In the genomic region with DNA sequence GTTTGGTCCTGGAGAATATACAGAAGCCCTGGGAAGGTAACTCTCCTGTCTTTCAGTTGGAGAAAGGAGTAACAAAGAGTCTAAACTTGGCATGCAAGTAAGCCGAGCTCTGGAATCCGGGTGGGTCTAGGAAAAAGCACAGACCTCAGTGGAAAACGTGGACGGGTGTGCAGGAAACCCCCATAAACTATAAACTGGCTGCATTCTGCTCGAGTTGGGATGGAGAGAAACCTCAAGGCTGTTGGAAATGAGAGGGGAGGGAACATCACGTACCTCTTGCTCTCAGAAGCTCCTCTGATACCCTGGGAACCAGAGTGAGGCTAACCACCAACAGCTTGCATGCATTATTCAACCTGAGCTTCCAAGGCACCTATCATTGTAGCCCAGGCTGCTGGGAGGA, we compare ENCODE assay signal across 32 mouse cellular contexts.
"Had no signal": no experiment of that assay in that cellular context is flagged by ENCODE, and none has a peak within 500 bp of the region (broad histone marks: within the 10 kb centered on the region; RNA-seq: fewer than 3 reads in every experiment).

No protein-coding gene starts in this region.

- H3K4me1 ChIP-seq: heart, embryonic 15.5 days; hindbrain, embryonic 12.5 days; hindbrain, embryonic 13.5 days; hindbrain, embryonic 15.5 days; intestine, embryonic 15.5 days; kidney, embryonic 15.5 days had no signal

- H3K9me3 ChIP-seq: heart, embryonic 10.5 days; heart, embryonic 12.5 days; heart, embryonic 13.5 days; heart, embryonic 15.5 days; hindbrain, embryonic 10.5 days; hindbrain, embryonic 12.5 days; hindbrain, embryonic 13.5 days; hindbrain, embryonic 15.5 days; intestine, embryonic 15.5 days had no signal

- H3K4me3 ChIP-seq: heart, adult 2 months; heart, embryonic 10.5 days; heart, embryonic 12.5 days; heart, embryonic 13.5 days; heart, embryonic 15.5 days; hindbrain, embryonic 10.5 days; hindbrain, embryonic 12.5 days; hindbrain, embryonic 13.5 days; hindbrain, embryonic 15.5 days; intestine, embryonic 15.5 days; kidney, embryonic 15.5 days; layer of hippocampus, adult 2 months had no signal

- H3K27ac ChIP-seq: heart, adult 2 months; heart, embryonic 10.5 days; heart, embryonic 13.5 days; heart, embryonic 15.5 days; hindbrain, embryonic 10.5 days; hindbrain, embryonic 12.5 days; hindbrain, embryonic 13.5 days; hindbrain, embryonic 14.5 days; hindbrain, embryonic 15.5 days; hindbrain, postnatal 0 days; intestine, embryonic 15.5 days; kidney, embryonic 15.5 days; kidney, postnatal 0 days; layer of hippocampus, adult 2 months had no signal

- H3K36me3 ChIP-seq: heart, embryonic 10.5 days; heart, embryonic 12.5 days; heart, embryonic 13.5 days; heart, embryonic 15.5 days; hindbrain, embryonic 10.5 days; hindbrain, embryonic 12.5 days; hindbrain, embryonic 13.5 days; hindbrain, embryonic 15.5 days; intestine, embryonic 15.5 days; kidney, embryonic 15.5 days had no signal

- H3K9ac ChIP-seq: heart, embryonic 12.5 days; heart, embryonic 13.5 days; heart, embryonic 15.5 days; hindbrain, embryonic 12.5 days; hindbrain, embryonic 13.5 days; hindbrain, embryonic 14.5 days; hindbrain, embryonic 15.5 days; intestine, embryonic 15.5 days; kidney, embryonic 15.5 days had no signal

- ATAC-seq: hindbrain, embryonic 16.5 days; hindbrain, postnatal 0 days; inflammation-experienced regulatory T-cells, adult 6 months; intestine, embryonic 15.5 days; intestine, embryonic 16.5 days; intestine, postnatal 0 days had no signal

- DNase-seq: heart, adult 2 months; heart, postnatal 10 days; heart, postnatal 14 days; heart, postnatal 36 days; heart, postnatal 4 days; kidney, adult 11 months; kidney, adult 2 months; kidney, postnatal 10 days; kidney, postnatal 14 days; kidney, postnatal 25 days; kidney, postnatal 4 days; layer of hippocampus, adult 9-11 months; layer of hippocampus, postnatal 36 days had no signal

- H3K4me2 ChIP-seq: heart, embryonic 11.5 days; heart, embryonic 12.5 days; heart, embryonic 13.5 days; heart, embryonic 15.5 days; hindbrain, embryonic 12.5 days; hindbrain, embryonic 13.5 days; hindbrain, embryonic 14.5 days; hindbrain, embryonic 15.5 days; intestine, embryonic 15.5 days; kidney, embryonic 15.5 days had no signal

- H3K27me3 ChIP-seq: heart, embryonic 12.5 days; heart, embryonic 13.5 days; heart, embryonic 15.5 days; hindbrain, embryonic 12.5 days; hindbrain, embryonic 13.5 days; hindbrain, embryonic 15.5 days; intestine, embryonic 15.5 days; kidney, embryonic 15.5 days had no signal
